Comparison of ENCODE assay signal across 19 mouse cellular contexts in the genomic region with DNA sequence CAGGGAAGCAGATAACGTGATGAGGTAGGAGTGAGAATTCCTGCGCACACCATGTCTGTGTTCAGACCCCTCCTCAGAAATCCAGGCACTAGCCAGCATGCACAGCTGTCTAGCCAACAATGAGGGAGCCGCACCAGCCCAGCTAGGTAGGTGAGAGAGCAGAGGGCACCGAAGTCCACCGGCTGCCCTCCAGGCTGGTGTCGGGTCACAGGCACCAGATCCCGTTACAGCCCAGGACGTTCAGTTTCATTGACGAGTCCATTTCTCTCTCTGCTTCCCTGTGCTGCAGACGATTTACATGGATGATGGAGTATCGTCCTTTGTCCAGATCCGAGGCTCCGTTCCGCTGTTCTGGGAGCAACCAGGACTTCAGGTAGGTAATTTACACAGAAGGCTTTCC. TPM values are rescaled to one million over a fixed set of nuclear protein-coding genes. Genes with fewer than 3 reads are reported as not detected.
DNase-seq lines count a peak whose midpoint lies in the region; ATAC-seq and TF ChIP-seq lines count a peak whose summit lies in the region.
"Had no signal": no experiment of that assay in that cellular context is flagged by ENCODE, and none has a peak within 500 bp of the region (broad histone marks: within the 10 kb centered on the region; RNA-seq: fewer than 3 reads in every experiment).

No protein-coding gene starts in this region.

- no peak for TF ChIP-seq CTCF in heart, postnatal 0 days (IDR thresholded peaks at IDR 0.05; ENCODE audit: low read depth)

- H3K9me3 ChIP-seq in heart, embryonic 11.5 days (replicated peaks; ENCODE audit: control insufficient read depth, low read length), result no peaks in the 10 kb centered on the region
- no peaks in the 10 kb centered on the region for H3K9me3 ChIP-seq in heart, postnatal 0 days (replicated peaks; ENCODE audit: control insufficient read depth, low read length)
- no peaks in the 10 kb centered on the region for H3K9me3 ChIP-seq in intestine, embryonic 16.5 days (ENCODE audit: control insufficient read depth, low read length)
- H3K9me3 ChIP-seq: embryonic facial prominence, embryonic 12.5 days; forebrain, embryonic 12.5 days; limb, embryonic 13.5 days; midbrain, embryonic 12.5 days had no signal

- H3K36me3 ChIP-seq in heart, embryonic 11.5 days (ENCODE audit: control insufficient read depth, insufficient read depth, low read length), result no peaks in the 10 kb centered on the region
- no peaks in the 10 kb centered on the region for H3K36me3 ChIP-seq in heart, postnatal 0 days (replicated peaks; ENCODE audit: control insufficient read depth, insufficient read depth, low read length)
- no peaks in the 10 kb centered on the region for H3K36me3 ChIP-seq in intestine, embryonic 16.5 days (ENCODE audit: control insufficient read depth, insufficient read depth, low read length)
- H3K36me3 ChIP-seq: embryonic facial prominence, embryonic 12.5 days; forebrain, embryonic 12.5 days; limb, embryonic 13.5 days; midbrain, embryonic 12.5 days had no signal

- peak; percentile 73 for DNase-seq in gastrocnemius, adult 18-20 months (ENCODE audit: low spot score)
- no peak for DNase-seq in gastrocnemius, postnatal 10 days
- DNase-seq in heart, postnatal 14 days, result no peak
- no peak for DNase-seq in heart, postnatal 0 days (ENCODE audit: low spot score)
- no peak for DNase-seq in cerebellum, adult 9-10 months
- DNase-seq: cerebellum, postnatal 14 days; lung, embryonic 14.5 days had no signal

- intact Hi-C loops in heart, postnatal 14 days (cut with DNase I), result no loop called here

- ATAC-seq in heart, embryonic 11.5 days (replicated peaks; ENCODE audit: insufficient number of reproducible peaks, low FRiP score, low TSS enrichment), result no peak
- no peak for ATAC-seq in heart, postnatal 0 days (ENCODE audit: insufficient read depth, low read depth)
- ATAC-seq in intestine, embryonic 16.5 days, result no peak
- ATAC-seq: intestine, postnatal 0 days had no signal

- WGBS in heart, embryonic 11.5 days (ENCODE audit: insufficient replicate concordance), result 71% methylated on average over 14 of the region's 14 CpGs
- WGBS in heart, postnatal 0 days, result 55% methylated on average over 14 of the region's 14 CpGs
- 85% methylated on average over 14 of the region's 14 CpGs for WGBS in intestine, embryonic 16.5 days

- peak overlapping the region; percentile 85 for H3K27ac ChIP-seq in heart, embryonic 11.5 days (ENCODE audit: low read depth, low read length)
- H3K27ac ChIP-seq in brown adipose tissue, adult 24 weeks (replicated peaks; ENCODE audit: low read depth, low read length), result peak overlapping the region; percentile 94
- peak overlapping the region; percentile 97 for H3K27ac ChIP-seq in heart, postnatal 0 days (ENCODE audit: low read depth)
- H3K27ac ChIP-seq in intestine, embryonic 16.5 days (ENCODE audit: low read length), result no peak overlapping the region
- H3K27ac ChIP-seq: embryonic facial prominence, embryonic 12.5 days; forebrain, embryonic 12.5 days; hindbrain, postnatal 0 days; limb, embryonic 13.5 days; liver, embryonic 14.5 days; midbrain, embryonic 12.5 days had no signal

- H3K4me3 ChIP-seq in heart, embryonic 11.5 days (ENCODE audit: low read depth, low read length), result no peak overlapping the region
- H3K4me3 ChIP-seq in brown adipose tissue, adult 24 weeks (ENCODE audit: insufficient read depth, low read depth, low read length), result peak overlapping the region; percentile 33
- no peak overlapping the region for H3K4me3 ChIP-seq in heart, postnatal 0 days (ENCODE audit: low read depth, low read length)
- H3K4me3 ChIP-seq in intestine, embryonic 16.5 days (ENCODE audit: low read length), result no peak overlapping the region
- H3K4me3 ChIP-seq: embryonic facial prominence, embryonic 12.5 days; erythroblast, embryonic 14.5 days; forebrain, embryonic 12.5 days; layer of hippocampus, adult 2 months; limb, embryonic 13.5 days; midbrain, embryonic 12.5 days had no signal

- H3K27me3 ChIP-seq in heart, embryonic 11.5 days (ENCODE audit: control insufficient read depth, insufficient read depth, low read length), result no peaks in the 10 kb centered on the region
- no peaks in the 10 kb centered on the region for H3K27me3 ChIP-seq in heart, postnatal 0 days (ENCODE audit: control insufficient read depth, insufficient read depth, low read length)
- no peaks in the 10 kb centered on the region for H3K27me3 ChIP-seq in intestine, embryonic 16.5 days (replicated peaks; ENCODE audit: control insufficient read depth, insufficient read depth, low read length)
- H3K27me3 ChIP-seq: embryonic facial prominence, embryonic 12.5 days; forebrain, embryonic 12.5 days; limb, embryonic 13.5 days; midbrain, embryonic 12.5 days had no signal

- H3K9ac ChIP-seq in heart, embryonic 11.5 days (ENCODE audit: low read depth, low read length), result peak overlapping the region; percentile 52; the same call in 1 of the 2 replicates
- peak overlapping the region; percentile 17; the same call in 1 of the 2 replicates for H3K9ac ChIP-seq in heart, postnatal 0 days (replicated peaks; ENCODE audit: low read depth, low read length)
- H3K9ac ChIP-seq in intestine, embryonic 16.5 days (ENCODE audit: low read depth, low read length), result no peak overlapping the region
- H3K9ac ChIP-seq: embryonic facial prominence, embryonic 12.5 days; forebrain, embryonic 12.5 days; limb, embryonic 13.5 days; liver, embryonic 14.5 days; lung, embryonic 14.5 days; midbrain, embryonic 12.5 days had no signal

- peaks cover 31% of the 10 kb centered on the region for H3K4me1 ChIP-seq in heart, embryonic 11.5 days (ENCODE audit: control insufficient read depth, insufficient read depth, low read length)
- peaks cover 23% of the 10 kb centered on the region for H3K4me1 ChIP-seq in brown adipose tissue, adult 24 weeks (ENCODE audit: control insufficient read depth, insufficient read depth, insufficient read length, low read length)
- H3K4me1 ChIP-seq in heart, postnatal 0 days (ENCODE audit: control insufficient read depth, insufficient read depth), result peaks cover 59% of the 10 kb centered on the region
- peaks cover 8% of the 10 kb centered on the region; the same call in 1 of the 2 replicates for H3K4me1 ChIP-seq in intestine, embryonic 16.5 days (ENCODE audit: control insufficient read depth, insufficient read depth, low read length)
- H3K4me1 ChIP-seq: embryonic facial prominence, embryonic 12.5 days; forebrain, embryonic 12.5 days; midbrain, embryonic 12.5 days had no signal

- no peak for TF ChIP-seq EP300 in heart, postnatal 0 days (IDR thresholded peaks at IDR 0.05; ENCODE audit: low read depth)

- H3K4me2 ChIP-seq in heart, embryonic 11.5 days, result peak overlapping the region; percentile 34; the same call in 1 of the 2 replicates
- no peak overlapping the region for H3K4me2 ChIP-seq in heart, postnatal 0 days (ENCODE audit: low read depth, low read length)
- H3K4me2 ChIP-seq in intestine, embryonic 16.5 days (ENCODE audit: low read depth, low read length), result no peak overlapping the region
- H3K4me2 ChIP-seq: embryonic facial prominence, embryonic 12.5 days; forebrain, embryonic 12.5 days; limb, embryonic 13.5 days; lung, embryonic 14.5 days; midbrain, embryonic 12.5 days had no signal

RNA-seq across cellular contexts. Expression of a gene that starts 55.5 kb away (rescaled TPM):
- 10 to 100 TPM; 25.7 to 32.7 TPM for total RNA-seq in gastrocnemius, adult 18-20 months (2021)
- total RNA-seq in gastrocnemius, postnatal 10 days (2021), result 10 to 100 TPM; 30.0 to 31.4 TPM
- polyA plus RNA-seq in heart, embryonic 11.5 days (2014; fragmentation: Nextera tagmentation; extraction: Ambion mirVana), result 3.0 and 3.3 TPM in 2 replicates
- total RNA-seq in heart, postnatal 14 days (2021), result 10 to 100 TPM; 30.7 to 32.1 TPM
- polyA plus RNA-seq in brown adipose tissue, adult 24 weeks (2012; ENCODE audit: insufficient read depth, insufficient read length, missing spikeins), result 5.0 and 8.3 TPM in 2 replicates
- total RNA-seq in heart, postnatal 0 days (2014; rRNA removed; ENCODE audit: low replicate concordance), result 14.7 and 15.9 TPM in 2 replicates
- 4.1 and 4.8 TPM in 2 replicates for polyA plus RNA-seq in heart, postnatal 0 days (2015; fragmentation: Nextera tagmentation; extraction: Ambion mirVana)
- polyA plus RNA-seq in intestine, embryonic 16.5 days (2015; fragmentation: Nextera tagmentation; extraction: Ambion mirVana), result 3.5 and 4.0 TPM in 2 replicates
- polyA plus RNA-seq: erythroblast, embryonic 14.5 days had no signal
